Mouse (Mus musculus) Patski (cell line): Measurements from ENCODE around the gene Sertad3. TPM values are rescaled to one million over a fixed set of nuclear protein-coding genes. Genes with fewer than 3 reads are reported as not detected.

Experiments
- ATAC-seq: fragments of 100-300 bp; one replicate; pipeline ENCODE4 v1.8.0; 2021
- CTCF ChIA-PET: fragments of 350-600 bp; sonication (Branson Sonifier 250); formaldehyde crosslinking; loops from one replicate; lab custom pipeline; 2022; ENCODE audit warnings: inconsistent platforms; lab: Charles Lee
- POLR2A ChIA-PET: fragments of 350-600 bp; sonication (Branson Sonifier 250); formaldehyde crosslinking; loops from one replicate; lab custom pipeline; 2022; ENCODE audit warnings: antibody characterized with exemption, inconsistent platforms; lab: Charles Lee
- DNase-seq: peaks from one replicate; pipeline ENCODE4 v3.0.0-alpha.2; 2011; ENCODE audit warnings: low read depth, low spot score
- H3K27me3 ChIP-seq: fragments of 371-371 bp; one replicate; pipeline ENCODE4 v1.5.1; 2021
- CTCF ChIP-seq: fragments of 100-300 bp; IDR thresholded peaks from one replicate; pipeline ENCODE4 v1.5.1; 2021
- in situ Hi-C: fragments of 300-500 bp; cut with MboI; formaldehyde crosslinking; loops from 3 replicates; pipeline ENCODE4 v1.11.1; 2018; ENCODE audit warnings: low pct_unique_long_range_greater_than_20kb, mixed read lengths
- polyA plus RNA-seq: library from polyadenylated mRNA; unstranded; gene quantifications from one replicate; pipeline ENCODE4 v1.2.3, GENCODE M21; 2021

Sertad3 gene
- polyA plus RNA-seq, 1 experiment from 2014 or later: 9.1 TPM

- in situ Hi-C loops: loop anchor here (5.0 kb wide), 1 partner anchor 60 kb away; no protein-coding TSS in a partner anchor
- ChIA-PET CTCF (interaction anchor here (1.8 kb wide), 1 partner anchor 43 kb away, joined by 4 read pairs; no protein-coding TSS in a partner anchor), POLR2A (no interaction called here)
- peaks cover 13% of the 10 kb centered on the region for H3K27me3 ChIP-seq
- no peak for TF ChIP-seq CTCF
- DNase-seq (peak; percentile 95), ATAC-seq (peak; percentile 96)
These were observed 25.9 kb upstream of the Sertad3 start, which contains the start of the genes Sptbn4 and Blvrb for GRCm38 (mm10) chr7:27447419-27448286. Gene Sptbn4, minus strand, starts transcription at chr7:27447686. Gene Blvrb, plus strand, starts transcription at chr7:27447978.

- H3K27me3 ChIP-seq: peaks cover 13% of the 10 kb centered on the region
- POLR2A ChIA-PET: no interaction called here
- ATAC-seq (no peak), DNase-seq (no peak)
- CTCF ChIA-PET: interaction anchor here (1.2 to 1.9 kb wide), 4 partner anchors 17 to 116 kb away, joined by 3 to 5 read pairs (median 4); no protein-coding TSS in a partner anchor
- in situ Hi-C loops: loop anchor here (5.0 kb wide), 1 partner anchor 59 kb away; no protein-coding TSS in a partner anchor
- TF ChIP-seq CTCF: no peak
These were observed 25.0 kb upstream of the Sertad3 start for GRCm38 (mm10) chr7:27448421-27449206.

DNA sequence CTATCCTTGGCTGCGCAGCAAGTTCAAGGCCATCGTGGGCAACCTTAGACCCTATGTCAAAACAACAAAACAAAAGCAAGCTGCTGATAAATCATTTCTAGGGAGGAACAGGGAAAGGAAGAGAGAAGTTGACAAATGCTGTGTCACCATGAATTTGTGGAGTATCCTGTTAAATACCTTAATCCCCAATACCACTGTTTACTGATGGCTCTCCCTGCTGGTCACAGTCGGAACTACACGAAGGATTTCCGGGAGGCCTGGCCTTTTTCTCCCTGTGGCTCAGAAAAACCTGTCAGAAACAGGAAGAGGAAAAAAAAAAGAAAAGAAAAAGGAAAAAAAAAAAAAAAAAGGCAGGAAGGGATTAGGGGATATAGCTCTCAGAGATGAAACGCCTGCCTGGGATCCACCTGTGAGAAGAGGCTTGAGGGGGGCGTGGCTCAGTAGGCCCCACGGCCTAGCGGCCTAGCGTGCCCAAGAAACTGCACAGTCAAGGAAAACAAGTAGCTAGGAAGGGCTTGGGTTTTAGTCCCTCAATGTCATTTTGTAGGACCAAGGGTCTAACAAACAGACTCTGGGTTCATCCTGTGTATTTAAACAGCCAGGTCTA is 24.2 kb upstream of the Sertad3 start:
- ChIA-PET CTCF (interaction anchor here (1.2 to 1.9 kb wide), 4 partner anchors 16 to 117 kb away, joined by 3 to 5 read pairs (median 4); no protein-coding TSS in a partner anchor), POLR2A (interaction anchor here (0.6 to 1.2 kb wide), 2 partner anchors 39 to 1139 kb away, joined by 3 to 7 read pairs; no protein-coding TSS in a partner anchor)
- peak; percentile 70 for TF ChIP-seq CTCF
- peaks cover 13% of the 10 kb centered on the region for H3K27me3 ChIP-seq
- ATAC-seq (no peak), DNase-seq (no peak)
- in situ Hi-C loops: loop anchor here (5.0 kb wide), 1 partner anchor 58 kb away; no protein-coding TSS in a partner anchor

- ChIA-PET POLR2A (no interaction called here), CTCF (interaction anchor here (1.7 kb wide), 1 partner anchor 12 kb away, joined by 7 read pairs; no protein-coding TSS in a partner anchor)
- DNase-seq (no peak), ATAC-seq (no peak)
- peaks cover 5% of the 10 kb centered on the region for H3K27me3 ChIP-seq
- in situ Hi-C loops: no loop called here
- no peak for TF ChIP-seq CTCF
These were observed 22.2 kb upstream of the Sertad3 start for GRCm38 (mm10) chr7:27451359-27451758.

- no peak for DNase-seq
- ChIA-PET CTCF (interaction anchor here (1.7 kb wide), 1 partner anchor 13 kb away, joined by 7 read pairs; no protein-coding TSS in a partner anchor), POLR2A (interaction anchor here (0.6 kb wide), 1 partner anchor 106 kb away, joined by 3 read pairs; no protein-coding TSS in a partner anchor)
These were observed 21.3 kb upstream of the Sertad3 start for GRCm38 (mm10) chr7:27452206-27452770.

DNA sequence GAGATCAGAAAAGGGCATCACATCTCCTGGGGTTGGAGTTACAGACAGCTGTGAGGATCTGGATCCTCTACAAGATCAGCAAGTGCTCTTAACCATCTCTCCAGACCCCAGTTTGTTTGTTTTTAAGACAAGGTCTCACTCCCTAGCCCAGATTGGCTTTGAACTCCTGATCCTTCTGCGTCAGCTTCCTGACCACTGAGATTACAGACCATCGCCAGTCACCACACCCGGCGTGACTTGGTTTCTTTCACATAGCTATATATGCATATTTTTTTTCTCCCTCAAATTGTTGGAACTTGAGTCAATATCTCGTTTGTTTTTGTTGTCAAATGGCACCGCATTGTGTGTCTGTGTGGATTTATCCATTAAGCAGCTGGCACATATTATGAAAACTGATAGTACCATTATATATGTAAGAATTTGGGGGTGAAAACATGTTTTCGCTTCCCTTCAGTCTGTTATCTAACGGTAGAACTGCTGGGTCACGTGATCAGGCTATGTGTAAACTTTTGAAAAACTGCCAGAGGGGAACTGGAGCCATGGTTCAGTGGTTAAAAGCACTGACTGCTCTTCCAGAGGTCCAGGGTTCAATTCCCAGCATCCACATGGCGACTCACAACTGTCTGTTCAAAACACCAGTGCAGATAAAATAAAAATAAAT is 19.0 kb upstream of the Sertad3 start:
- ATAC-seq: no peak
- ChIA-PET POLR2A (interaction anchor here (0.7 kb wide), 1 partner anchor 10 kb away, joined by 4 read pairs; no protein-coding TSS in a partner anchor), CTCF (no interaction called here)
- no peak for TF ChIP-seq CTCF
- in situ Hi-C loops: no loop called here
- no peak for DNase-seq
- no peaks in the 10 kb centered on the region for H3K27me3 ChIP-seq

More at GRCm38 (mm10) chr7:27452206-27452770, 21.3 kb upstream of the Sertad3 start:
- no peaks in the 10 kb centered on the region for H3K27me3 ChIP-seq
- in situ Hi-C loops: no loop called here
- no peak for TF ChIP-seq CTCF
- no peak for ATAC-seq

- in situ Hi-C loops: no loop called here
- ATAC-seq (no peak), DNase-seq (no peak)
- CTCF ChIA-PET: no interaction called here
- POLR2A ChIA-PET: no interaction called here
- TF ChIP-seq CTCF: peak; percentile 21
- no peaks in the 10 kb centered on the region for H3K27me3 ChIP-seq
These were observed 18.3 kb upstream of the Sertad3 start for GRCm38 (mm10) chr7:27455273-27455672.

DNA sequence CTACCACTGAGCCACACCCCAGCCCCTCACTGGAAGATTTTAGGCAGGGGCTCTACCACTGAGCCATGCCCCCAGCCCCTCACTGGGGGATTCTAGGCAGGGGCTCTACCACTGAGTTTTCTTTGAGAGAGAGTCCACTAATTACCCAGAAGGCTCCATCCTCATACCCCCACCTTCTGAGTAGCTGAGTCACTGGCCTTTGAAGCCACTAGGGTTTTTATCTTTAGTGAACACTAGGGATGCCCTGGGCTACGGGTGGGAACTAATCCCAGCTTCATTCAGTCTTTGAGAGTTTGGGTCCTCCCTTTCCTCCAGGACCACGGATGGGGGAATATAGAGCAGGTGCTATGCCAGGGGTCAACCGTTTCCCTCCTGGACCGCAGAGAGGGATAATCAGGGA is 15.0 kb upstream of the Sertad3 start:
- ChIA-PET POLR2A (no interaction called here), CTCF (interaction anchor here (1.3 kb wide), 1 partner anchor 32 kb away, joined by 3 read pairs; no protein-coding TSS in a partner anchor)
- ATAC-seq (no peak), DNase-seq (no peak)
- no peaks in the 10 kb centered on the region for H3K27me3 ChIP-seq
- no peak for TF ChIP-seq CTCF
- in situ Hi-C loops: no loop called here

DNA sequence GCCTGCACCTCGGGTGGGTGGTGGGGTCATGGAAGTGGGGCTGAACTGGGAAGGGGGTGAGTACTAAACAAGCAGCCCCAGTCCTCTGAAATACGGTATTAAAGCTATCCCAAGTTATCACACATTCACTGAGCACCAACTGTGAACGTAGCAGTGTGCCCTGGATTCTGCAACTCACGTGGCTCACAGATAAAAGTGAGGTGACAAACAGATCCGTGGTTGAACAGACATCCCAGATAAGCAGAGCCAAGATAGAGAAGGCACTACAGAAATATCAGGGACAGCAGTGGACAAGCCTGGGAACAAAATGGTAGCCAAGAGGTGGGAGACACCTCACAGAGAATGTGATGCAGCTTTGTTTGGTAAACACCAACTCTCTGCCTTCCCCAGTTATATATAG is 13.9 kb upstream of the Sertad3 start:
- no peak for TF ChIP-seq CTCF
- no peak for DNase-seq
- no peaks in the 10 kb centered on the region for H3K27me3 ChIP-seq
- CTCF ChIA-PET: no interaction called here
- POLR2A ChIA-PET: no interaction called here
- in situ Hi-C loops: no loop called here
- ATAC-seq: no peak
